Mouse (Mus musculus): Measurements from ENCODE around the gene Glt28d2.

DNA sequence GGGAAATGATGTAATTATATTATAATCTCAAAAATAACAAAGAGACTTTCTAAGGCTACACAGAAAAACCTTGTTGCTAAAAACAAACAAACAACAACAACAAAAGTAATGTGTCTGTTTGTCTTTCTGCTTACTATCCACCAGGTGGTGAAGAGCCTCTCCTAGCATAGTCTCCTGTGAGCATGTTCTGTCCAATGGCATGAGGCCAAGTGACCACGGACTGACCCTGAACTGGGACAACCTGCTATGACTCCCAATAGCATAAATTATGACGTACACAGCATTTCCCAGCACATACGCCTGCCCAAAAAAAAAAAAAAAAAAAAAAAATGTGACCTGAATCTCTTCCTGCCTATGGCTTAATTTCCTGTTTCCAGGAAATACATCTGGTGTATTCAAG is 35.0 kb upstream of the Glt28d2 start:
- peak; percentile 32; the same call in 1 of the 2 replicates for TF ChIP-seq CTCF (IDR thresholded peaks at IDR 0.05)
- TF ChIP-seq EP300 (IDR thresholded peaks at IDR 0.05): peak; percentile 74

Measured in lung, postnatal 0 days (tissue).